Comparison of ENCODE assay signal across 8 mouse cellular contexts in the genomic region with DNA sequence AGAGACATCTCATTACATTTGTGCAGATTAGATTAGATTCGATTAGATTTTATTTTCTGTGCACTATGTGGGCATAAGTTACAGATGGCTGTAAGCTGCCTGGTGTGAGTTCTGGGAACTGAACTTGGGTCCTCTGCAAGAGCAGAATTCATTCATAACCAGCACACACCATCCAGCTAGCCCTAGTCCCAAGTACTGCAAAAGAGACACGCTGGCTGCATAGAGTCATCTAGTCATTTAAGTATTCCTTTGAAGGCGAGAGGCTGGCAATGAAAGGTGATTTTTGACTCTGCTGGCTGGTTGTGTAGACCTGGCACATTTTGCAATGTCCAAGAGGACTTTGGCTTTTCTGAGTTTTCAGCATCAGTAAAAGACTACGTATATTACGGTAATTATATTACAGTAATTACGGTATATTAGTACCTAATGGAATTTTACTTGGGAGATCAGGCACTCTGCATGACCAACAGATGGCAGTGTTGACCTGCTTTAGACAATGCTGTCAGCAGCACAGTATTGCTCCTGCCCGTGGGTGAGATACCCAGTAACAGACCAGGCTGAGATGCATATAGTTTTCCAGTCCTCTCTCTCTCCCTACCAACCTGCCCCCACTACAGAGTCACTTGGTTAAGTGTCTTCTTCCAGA.
DNase-seq lines count a peak whose midpoint lies in the region; ATAC-seq lines count a peak whose summit lies in the region.

No protein-coding gene starts in this region.

- DNase-seq in WW6 (ENCODE audit: low read depth, low spot score): peak; percentile 63
- DNase-seq in cerebellum, postnatal 25 days: peak; percentile 74 to 85
- peak; percentile 10 to 38 for DNase-seq in frontal cortex, postnatal 25 days (ENCODE audit: low spot score in 2 of 2)
- peak; percentile 79 for DNase-seq in hindlimb bud, embryonic 11.5 days (ENCODE audit: extremely low spot score, low read depth, low spot score)
- DNase-seq in left cerebral cortex, adult 11 months (ENCODE audit: low spot score): peak; percentile 64
- peak; percentile 80 for DNase-seq in lung, postnatal 25 days (ENCODE audit: low spot score)
- peak; percentile 63 for DNase-seq in right cerebral cortex, postnatal 14 days

- no peak for ATAC-seq in megakaryocyte, adult 5-6 weeks (ENCODE audit: poor library complexity, severe bottlenecking)

Comparison
In these comparisons a context has a peak if more than half of its experiments do, and no peak if none do; other contexts are left out.
1. DNase-seq: peak in every context shown above with its lines; median percentile 80 in lung, postnatal 25 days; 80 in cerebellum, postnatal 25 days; 79 in hindlimb bud, embryonic 11.5 days; 64 in left cerebral cortex, adult 11 months; 63 in WW6; 63 in right cerebral cortex, postnatal 14 days; 24 in frontal cortex, postnatal 25 days.